Mouse (Mus musculus) right cerebral cortex, adult 2 months (tissue): ENCODE results near the gene Stx1b.
A peak's percentile ranks its signal among the peaks of the same experiment; 100 is the strongest.

ENCODE experiments used
- DNase-seq, 2 experiments: peaks; one replicate each; pipeline ENCODE4 v3.0.0; 2021 to 2022; ENCODE audit warnings: low spot score in 2 of 2

The Stx1b gene

GRCm38 (mm10) chr7:127817053-127817452, 7.3 kb downstream of the Stx1b start:
- no peak for DNase-seq

- DNase-seq, result peak; percentile 82 to 83
Observed at GRCm38 (mm10) chr7:127815954-127816821, 8.2 kb downstream of the Stx1b start.

- DNase-seq, result no peak
Observed at GRCm38 (mm10) chr7:127815116-127815665, 9.2 kb downstream of the Stx1b start.

GRCm38 (mm10) chr7:127814241-127814921, 10.0 kb downstream of the Stx1b start:
- DNase-seq, result peak; percentile 70 to 86

- no peak for DNase-seq
Observed at GRCm38 (mm10) chr7:127813821-127814220, 10.5 kb downstream of the Stx1b start.

GRCm38 (mm10) chr7:127812292-127812691, 12.1 kb downstream of the Stx1b start:
- no peak for DNase-seq

GRCm38 (mm10) chr7:127811240-127811639, 13.1 kb downstream of the Stx1b start:
- DNase-seq, result no peak

- DNase-seq, result no peak
Observed at GRCm38 (mm10) chr7:127810650-127811049, 13.7 kb downstream of the Stx1b start.

- DNase-seq, result no peak
Observed at GRCm38 (mm10) chr7:127809846-127810245, 14.5 kb downstream of the Stx1b start.

- DNase-seq, result no peak
Observed at GRCm38 (mm10) chr7:127808821-127809220, 15.5 kb downstream of the Stx1b start.

- DNase-seq, result no peak
Observed at GRCm38 (mm10) chr7:127802313-127802712, 22.0 kb downstream of the Stx1b start.

- DNase-seq, result no peak
Observed at GRCm38 (mm10) chr7:127801010-127801621, 23.2 kb downstream of the Stx1b start.

- peak; percentile 83 to 90 for DNase-seq
Observed at GRCm38 (mm10) chr7:127800435-127801009, 23.8 kb downstream of the Stx1b start, which contains the start of gene Hsd3b7. Hsd3b7 (plus strand) TSS chr7:127800604.

- DNase-seq, result no peak
Observed at GRCm38 (mm10) chr7:127799738-127800137, 24.6 kb downstream of the Stx1b start.

- no peak for DNase-seq
Observed at GRCm38 (mm10) chr7:127799211-127799610, 25.1 kb downstream of the Stx1b start.

GRCm38 (mm10) chr7:127798591-127798990, 25.8 kb downstream of the Stx1b start:
- no peak for DNase-seq

- DNase-seq, result no peak
Observed at GRCm38 (mm10) chr7:127797076-127797845, 27.1 kb downstream of the Stx1b start.

- DNase-seq, result no peak
Observed at GRCm38 (mm10) chr7:127785308-127785707, 39.0 kb downstream of the Stx1b start, which contains the start of gene Gm49388. Gm49388 (plus strand) TSS chr7:127785608.

- DNase-seq, result no peak
Observed at GRCm38 (mm10) chr7:127778350-127778749, 46.0 kb downstream of the Stx1b start.

GRCm38 (mm10) chr7:127777474-127778266, 46.7 kb downstream of the Stx1b start:
- peak in 1 of 2 experiments; percentile 35 for DNase-seq
